Mouse (Mus musculus): ENCODE data around the gene Ptpn3.

GRCm38 (mm10) chr4:57186035-57186434, 115.6 kb downstream of the Ptpn3 start:
- TF ChIP-seq CTCF (IDR thresholded peaks at IDR 0.05; ENCODE audit: low read depth) (no peak), EP300 (optimal IDR thresholded peaks at IDR 0.05) (no peak)
